Mouse (Mus musculus): ENCODE data around the gene Spint1. TPM values are rescaled to one million over a fixed set of nuclear protein-coding genes. Genes with fewer than 3 reads are reported as not detected.

Spint1 gene
- polyA plus RNA-seq, 1 experiment from 2014 or later: 1.1 TPM

GRCm38 (mm10) chr2:119294411-119294810 is 57.2 kb downstream of the Spint1 start:
- H3K4me1 ChIP-seq (ENCODE audit: control insufficient read depth, low read depth, low read length): peaks cover 11% of the 10 kb centered on the region
- H3K9ac ChIP-seq (ENCODE audit: low read depth, low read length): no peak overlapping the region
- peaks cover 36% of the 10 kb centered on the region for H3K36me3 ChIP-seq (ENCODE audit: control insufficient read depth, insufficient read depth)
- H3K9me3 ChIP-seq (replicated peaks; ENCODE audit: control insufficient read depth, low read length): no peaks in the 10 kb centered on the region
- no peak overlapping the region for H3K4me2 ChIP-seq (ENCODE audit: low read depth, low read length)
- 84% methylated on average over 18 of the region's 18 CpGs for WGBS (ENCODE audit: insufficient replicate concordance)
- H3K4me3 ChIP-seq (ENCODE audit: low read depth, low read length): no peak overlapping the region
- ATAC-seq (ENCODE audit: low read depth): no peak
- H3K27me3 ChIP-seq (ENCODE audit: control insufficient read depth, insufficient read depth, low read depth, low read length): no peaks in the 10 kb centered on the region
- H3K27ac ChIP-seq (ENCODE audit: low read length): no peak overlapping the region

GRCm38 (mm10) chr2:119296756-119297155 is 59.6 kb downstream of the Spint1 start:
- Histone ChIP-seq H3K4me3 (ENCODE audit: low read depth, low read length) (no peak overlapping the region), H3K9me3 (replicated peaks; ENCODE audit: control insufficient read depth, low read length) (no peaks in the 10 kb centered on the region), H3K36me3 (ENCODE audit: control insufficient read depth, insufficient read depth) (peaks cover 31% of the 10 kb centered on the region), H3K4me2 (ENCODE audit: low read depth, low read length) (no peak overlapping the region), H3K4me1 (ENCODE audit: control insufficient read depth, low read depth, low read length) (peaks cover 27% of the 10 kb centered on the region), H3K27me3 (ENCODE audit: control insufficient read depth, insufficient read depth, low read depth, low read length) (no peaks in the 10 kb centered on the region; the same call in 1 of the 2 replicates), H3K9ac (ENCODE audit: low read depth, low read length) (no peak overlapping the region), H3K27ac (ENCODE audit: low read length) (no peak overlapping the region)
- 70% methylated on average over 12 of the region's 12 CpGs for WGBS (ENCODE audit: insufficient replicate concordance)
- no peak for ATAC-seq (ENCODE audit: low read depth)

GRCm38 (mm10) chr2:119297506-119297905 is 60.3 kb downstream of the Spint1 start:
- no peak overlapping the region for H3K27ac ChIP-seq (ENCODE audit: low read length)
- H3K9ac ChIP-seq (ENCODE audit: low read depth, low read length): no peak overlapping the region
- peaks cover 27% of the 10 kb centered on the region for H3K4me1 ChIP-seq (ENCODE audit: control insufficient read depth, low read depth, low read length)
- ATAC-seq (ENCODE audit: low read depth): no peak
- no peaks in the 10 kb centered on the region; the same call in 1 of the 2 replicates for H3K27me3 ChIP-seq (ENCODE audit: control insufficient read depth, insufficient read depth, low read depth, low read length)
- H3K4me2 ChIP-seq (ENCODE audit: low read depth, low read length): no peak overlapping the region
- peaks cover 28% of the 10 kb centered on the region for H3K36me3 ChIP-seq (ENCODE audit: control insufficient read depth, insufficient read depth)
- H3K9me3 ChIP-seq (replicated peaks; ENCODE audit: control insufficient read depth, low read length): no peaks in the 10 kb centered on the region
- WGBS (ENCODE audit: insufficient replicate concordance): 81% methylated on average over 19 of the region's 19 CpGs
- H3K4me3 ChIP-seq (ENCODE audit: low read depth, low read length): no peak overlapping the region

- peaks cover 31% of the 10 kb centered on the region for H3K4me1 ChIP-seq (ENCODE audit: control insufficient read depth, low read depth, low read length)
- H3K4me3 ChIP-seq (ENCODE audit: low read depth, low read length): no peak overlapping the region
- ATAC-seq (ENCODE audit: low read depth): no peak
- no peaks in the 10 kb centered on the region; the same call in 1 of the 2 replicates for H3K27me3 ChIP-seq (ENCODE audit: control insufficient read depth, insufficient read depth, low read depth, low read length)
- no peak overlapping the region for H3K4me2 ChIP-seq (ENCODE audit: low read depth, low read length)
- 43% methylated on average over 5 of the region's 5 CpGs for WGBS (ENCODE audit: insufficient replicate concordance)
- no peak overlapping the region for H3K9ac ChIP-seq (ENCODE audit: low read depth, low read length)
- H3K27ac ChIP-seq (ENCODE audit: low read length): no peak overlapping the region
- no peaks in the 10 kb centered on the region for H3K9me3 ChIP-seq (replicated peaks; ENCODE audit: control insufficient read depth, low read length)
- H3K36me3 ChIP-seq (ENCODE audit: control insufficient read depth, insufficient read depth): peaks cover 20% of the 10 kb centered on the region
These were observed 61.2 kb downstream of the Spint1 start for GRCm38 (mm10) chr2:119298330-119298729.

- ATAC-seq (ENCODE audit: low read depth): no peak
- 80% methylated on average over 2 of the region's 2 CpGs for WGBS (ENCODE audit: insufficient replicate concordance)
- H3K9me3 ChIP-seq (replicated peaks; ENCODE audit: control insufficient read depth, low read length): no peaks in the 10 kb centered on the region
- no peak overlapping the region for H3K9ac ChIP-seq (ENCODE audit: low read depth, low read length)
- peaks cover 15% of the 10 kb centered on the region for H3K36me3 ChIP-seq (ENCODE audit: control insufficient read depth, insufficient read depth)
- H3K4me1 ChIP-seq (ENCODE audit: control insufficient read depth, low read depth, low read length): peaks cover 31% of the 10 kb centered on the region
- H3K4me2 ChIP-seq (ENCODE audit: low read depth, low read length): no peak overlapping the region
- no peaks in the 10 kb centered on the region; the same call in 1 of the 2 replicates for H3K27me3 ChIP-seq (ENCODE audit: control insufficient read depth, insufficient read depth, low read depth, low read length)
- H3K4me3 ChIP-seq (ENCODE audit: low read depth, low read length): no peak overlapping the region
- no peak overlapping the region for H3K27ac ChIP-seq (ENCODE audit: low read length)
These were observed 61.7 kb downstream of the Spint1 start for GRCm38 (mm10) chr2:119298839-119299238.

Other genes with a start within 250 kb of the Spint1 start
- 13.3 and 13.4 TPM in 2 replicates for gene Ccdc32, start 208.0 kb upstream of the Spint1 start, polyA plus RNA-seq (2015; fragmentation: Nextera tagmentation; extraction: Ambion mirVana)
- 2.0 and 2.1 TPM in 2 replicates for gene Rpusd2, start 202.6 kb upstream of the Spint1 start, polyA plus RNA-seq (2015; fragmentation: Nextera tagmentation; extraction: Ambion mirVana)
- gene Knl1, start 190.2 kb upstream of the Spint1 start, polyA plus RNA-seq (2015; fragmentation: Nextera tagmentation; extraction: Ambion mirVana): 52.2 and 57.6 TPM in 2 replicates
- gene Rad51, start 124.6 kb upstream of the Spint1 start, polyA plus RNA-seq (2015; fragmentation: Nextera tagmentation; extraction: Ambion mirVana): 26.4 and 30.0 TPM in 2 replicates
- gene Rmdn3, start 80.3 kb upstream of the Spint1 start, polyA plus RNA-seq (2015; fragmentation: Nextera tagmentation; extraction: Ambion mirVana): 44.1 and 45.6 TPM in 2 replicates
- 97.7 and 115 TPM in 2 replicates for gene Gchfr, start 69.6 kb upstream of the Spint1 start, polyA plus RNA-seq (2015; fragmentation: Nextera tagmentation; extraction: Ambion mirVana)
- 0.14 and 0.18 TPM in 2 replicates for gene Gm14137, start 62.9 kb upstream of the Spint1 start, polyA plus RNA-seq (2015; fragmentation: Nextera tagmentation; extraction: Ambion mirVana)
- 17.1 and 20.4 TPM in 2 replicates for gene Zfyve19, start 28.7 kb upstream of the Spint1 start, polyA plus RNA-seq (2015; fragmentation: Nextera tagmentation; extraction: Ambion mirVana)
- 5.9 and 6.6 TPM in 2 replicates for gene Dnajc17, start 28.6 kb upstream of the Spint1 start, polyA plus RNA-seq (2015; fragmentation: Nextera tagmentation; extraction: Ambion mirVana)
- not detected in 2 replicates for gene Ppp1r14d, start 7.5 kb upstream of the Spint1 start, polyA plus RNA-seq (2015; fragmentation: Nextera tagmentation; extraction: Ambion mirVana)
- gene Rhov, start 33.9 kb downstream of the Spint1 start, polyA plus RNA-seq (2015; fragmentation: Nextera tagmentation; extraction: Ambion mirVana): 0.20 TPM in 1 of 2 replicates, not detected in the other
- gene Vps18, start 51.4 kb downstream of the Spint1 start, polyA plus RNA-seq (2015; fragmentation: Nextera tagmentation; extraction: Ambion mirVana): 5.5 and 6.3 TPM in 2 replicates
- 2.0 and 2.1 TPM in 2 replicates for gene Dll4, start 88.4 kb downstream of the Spint1 start, polyA plus RNA-seq (2015; fragmentation: Nextera tagmentation; extraction: Ambion mirVana)
- gene Chac1, start 113.9 kb downstream of the Spint1 start, polyA plus RNA-seq (2015; fragmentation: Nextera tagmentation; extraction: Ambion mirVana): 6.2 and 8.5 TPM in 2 replicates
- gene Ino80, start 240.3 kb downstream of the Spint1 start, polyA plus RNA-seq (2015; fragmentation: Nextera tagmentation; extraction: Ambion mirVana): 1.1 and 1.3 TPM in 2 replicates

All from liver, embryonic 16.5 days (tissue).